Mouse (Mus musculus) macrophage (primary cell): ENCODE measurements around the gene Sh3bp5. TPM values are rescaled to one million over a fixed set of nuclear protein-coding genes. Genes with fewer than 3 reads are reported as not detected.

Experiments
- H3K27ac ChIP-seq: fragments of 350-480 bp; formaldehyde crosslinking; 2 replicates; pipeline ENCODE4 v1.9.0; 2021
- H3K36me3 ChIP-seq: fragments of 350-480 bp; formaldehyde crosslinking; 2 replicates; pipeline ENCODE4 v1.9.0; 2021; ENCODE audit errors: inconsistent target
- H3K4me3 ChIP-seq: fragments of 350-480 bp; formaldehyde crosslinking; 2 replicates; pipeline ENCODE4 v1.9.0; 2021; ENCODE audit errors: inconsistent target
- H3K79me2 ChIP-seq: fragments of 350-480 bp; formaldehyde crosslinking; 2 replicates; pipeline ENCODE4 v1.9.0; 2021; ENCODE audit errors: inconsistent target
- WGBS: methylation state at CpG from one replicate; pipeline ENCODE4 v1.1.7; 2026; ENCODE audit warnings: inconsistent platforms; ENCODE audit not compliant: missing documents; 5-methylcytosine and 5-hydroxymethylcytosine counted together
- polyA plus RNA-seq: library from polyadenylated mRNA; stranded (reverse); fragments of 250-400 nt; gene quantifications from 3 replicates; pipeline ENCODE4 v1.2.4, GENCODE M21; 2018; ENCODE audit warnings: inconsistent platforms

Gene Sh3bp5
- polyA plus RNA-seq, 1 experiment from 2014 or later, result 150 TPM

GRCm38 (mm10) chr14:31408666-31409065 lies 27.2 kb downstream of the Sh3bp5 start:
- 80% methylated on average over 6 of the region's 8 CpGs for WGBS
- H3K79me2 ChIP-seq, result peaks cover 89% of the 10 kb centered on the region
- peaks cover 15% of the 10 kb centered on the region; the same call in 1 of the 2 replicates for H3K36me3 ChIP-seq
- no peak overlapping the region for H3K27ac ChIP-seq
- H3K4me3 ChIP-seq, result no peak overlapping the region

GRCm38 (mm10) chr14:31407911-31408604 lies 27.8 kb downstream of the Sh3bp5 start:
- H3K79me2 ChIP-seq, result peaks cover 94% of the 10 kb centered on the region
- WGBS, result 74% methylated on average over 5 of the region's 6 CpGs
- H3K4me3 ChIP-seq, result no peak overlapping the region
- peaks cover 15% of the 10 kb centered on the region; the same call in 1 of the 2 replicates for H3K36me3 ChIP-seq
- no peak overlapping the region for H3K27ac ChIP-seq

- no peak overlapping the region for H3K4me3 ChIP-seq
- 97% methylated on average over 15 of the region's 15 CpGs for WGBS
- H3K79me2 ChIP-seq, result peaks cover 94% of the 10 kb centered on the region
- no peak overlapping the region for H3K27ac ChIP-seq
- H3K36me3 ChIP-seq, result peaks cover 15% of the 10 kb centered on the region; the same call in 1 of the 2 replicates
Measured at GRCm38 (mm10) chr14:31407208-31407607, 28.7 kb downstream of the Sh3bp5 start.

GRCm38 (mm10) chr14:31406154-31406810 lies 29.6 kb downstream of the Sh3bp5 start:
- H3K27ac ChIP-seq, result peak overlapping the region; percentile 24
- peaks cover 13% of the 10 kb centered on the region; the same call in 1 of the 2 replicates for H3K36me3 ChIP-seq
- 89% methylated on average over 12 of the region's 12 CpGs for WGBS
- peaks cover 94% of the 10 kb centered on the region for H3K79me2 ChIP-seq
- no peak overlapping the region for H3K4me3 ChIP-seq

GRCm38 (mm10) chr14:31405652-31406051 lies 30.2 kb downstream of the Sh3bp5 start:
- H3K79me2 ChIP-seq, result peaks cover 94% of the 10 kb centered on the region
- no peak overlapping the region for H3K4me3 ChIP-seq
- peak overlapping the region; percentile 24 for H3K27ac ChIP-seq
- 52% methylated on average over 6 of the region's 6 CpGs for WGBS
- peaks cover 13% of the 10 kb centered on the region; the same call in 1 of the 2 replicates for H3K36me3 ChIP-seq

- no peak overlapping the region for H3K27ac ChIP-seq
- H3K36me3 ChIP-seq, result peaks cover 18% of the 10 kb centered on the region; the same call in 1 of the 2 replicates
- H3K4me3 ChIP-seq, result no peak overlapping the region
- peaks cover 94% of the 10 kb centered on the region for H3K79me2 ChIP-seq
- 90% methylated on average over 4 of the region's 4 CpGs for WGBS
Measured at GRCm38 (mm10) chr14:31404663-31405062, 31.2 kb downstream of the Sh3bp5 start.

GRCm38 (mm10) chr14:31403995-31404394 lies 31.9 kb downstream of the Sh3bp5 start:
- H3K36me3 ChIP-seq, result peaks cover 18% of the 10 kb centered on the region; the same call in 1 of the 2 replicates
- WGBS, result 93% methylated on average over 8 of the region's 8 CpGs
- H3K27ac ChIP-seq, result no peak overlapping the region
- no peak overlapping the region for H3K4me3 ChIP-seq
- H3K79me2 ChIP-seq, result peaks cover 94% of the 10 kb centered on the region

GRCm38 (mm10) chr14:31403556-31403955 lies 32.3 kb downstream of the Sh3bp5 start:
- Histone ChIP-seq H3K79me2 (peaks cover 94% of the 10 kb centered on the region), H3K4me3 (no peak overlapping the region), H3K27ac (no peak overlapping the region), H3K36me3 (peaks cover 20% of the 10 kb centered on the region; the same call in 1 of the 2 replicates)
- 94% methylated on average over 9 of the region's 9 CpGs for WGBS

- H3K4me3 ChIP-seq, result no peak overlapping the region
- 42% methylated on average over 5 of the region's 5 CpGs for WGBS
- no peak overlapping the region for H3K27ac ChIP-seq
- H3K36me3 ChIP-seq, result peaks cover 28% of the 10 kb centered on the region; the same call in 1 of the 2 replicates
- peaks cover 94% of the 10 kb centered on the region for H3K79me2 ChIP-seq
Measured at GRCm38 (mm10) chr14:31402693-31403092, 33.2 kb downstream of the Sh3bp5 start.

GRCm38 (mm10) chr14:31401918-31402427 lies 33.9 kb downstream of the Sh3bp5 start:
- no peak overlapping the region for H3K4me3 ChIP-seq
- 51% methylated on average over 5 of the region's 6 CpGs for WGBS
- H3K79me2 ChIP-seq, result peaks cover 94% of the 10 kb centered on the region
- H3K27ac ChIP-seq, result no peak overlapping the region
- H3K36me3 ChIP-seq, result peaks cover 31% of the 10 kb centered on the region; the same call in 1 of the 2 replicates

- 82% methylated on average over 11 of the region's 11 CpGs for WGBS
- Histone ChIP-seq H3K27ac (no peak overlapping the region), H3K36me3 (peaks cover 39% of the 10 kb centered on the region; the same call in 1 of the 2 replicates), H3K4me3 (no peak overlapping the region), H3K79me2 (peaks cover 95% of the 10 kb centered on the region)
Measured at GRCm38 (mm10) chr14:31400896-31401295, 35.0 kb downstream of the Sh3bp5 start.

GRCm38 (mm10) chr14:31400246-31400645 lies 35.6 kb downstream of the Sh3bp5 start:
- H3K27ac ChIP-seq, result no peak overlapping the region
- WGBS, result 97% methylated on average over 6 of the region's 7 CpGs
- H3K79me2 ChIP-seq, result peaks cover 100% of the 10 kb centered on the region
- H3K4me3 ChIP-seq, result no peak overlapping the region
- H3K36me3 ChIP-seq, result peaks cover 45% of the 10 kb centered on the region; the same call in 1 of the 2 replicates

GRCm38 (mm10) chr14:31399271-31399670 lies 36.6 kb downstream of the Sh3bp5 start:
- H3K79me2 ChIP-seq, result peaks cover 100% of the 10 kb centered on the region
- WGBS, result 89% methylated on average over 3 of the region's 3 CpGs
- no peak overlapping the region for H3K27ac ChIP-seq
- H3K36me3 ChIP-seq, result peaks cover 45% of the 10 kb centered on the region; the same call in 1 of the 2 replicates
- no peak overlapping the region for H3K4me3 ChIP-seq

GRCm38 (mm10) chr14:31398819-31399218 lies 37.1 kb downstream of the Sh3bp5 start:
- Histone ChIP-seq H3K27ac (no peak overlapping the region), H3K36me3 (peaks cover 45% of the 10 kb centered on the region; the same call in 1 of the 2 replicates), H3K4me3 (no peak overlapping the region), H3K79me2 (peaks cover 100% of the 10 kb centered on the region)
- 96% methylated on average over 11 of the region's 11 CpGs for WGBS
